Mouse (Mus musculus): ENCODE measurements around the gene Klrd1. TPM values are rescaled to one million over a fixed set of nuclear protein-coding genes. Genes with fewer than 3 reads are reported as not detected.

Gene Klrd1
- polyA plus RNA-seq, 1 experiment, result 2.5 TPM

- Histone ChIP-seq H3K4me3 (ENCODE audit: extremely low read depth, insufficient read depth, insufficient read length) (no peak overlapping the region), H3K36me3 (ENCODE audit: control insufficient read depth, insufficient read depth, low read length) (no peaks in the 10 kb centered on the region), H3K27me3 (ENCODE audit: control insufficient read depth, insufficient read depth, low read length) (no peaks in the 10 kb centered on the region), H3K27ac (ENCODE audit: insufficient read depth, low read length) (no peak overlapping the region), H3K4me1 (ENCODE audit: control insufficient read depth, insufficient read depth, insufficient read length) (no peaks in the 10 kb centered on the region)
- TF ChIP-seq POLR2A (IDR thresholded peaks at IDR 0.05; ENCODE audit: low read depth, low read length) (no peak), CTCF (IDR thresholded peaks at IDR 0.05; ENCODE audit: extremely low read depth, insufficient read depth, insufficient read length, insufficient replicate concordance) (no peak)
- DNase-seq (ENCODE audit: low read depth in 1 of 2, low spot score in 2 of 2), result no peak
These were observed 34.1 kb upstream of the Klrd1 start for GRCm38 (mm10) chr6:129557298-129558023.

GRCm38 (mm10) chr6:129558946-129559640 lies 32.5 kb upstream of the Klrd1 start:
- TF ChIP-seq CTCF (IDR thresholded peaks at IDR 0.05; ENCODE audit: extremely low read depth, insufficient read depth, insufficient read length, insufficient replicate concordance) (peak; percentile 80; the same call in 1 of the 2 replicates), POLR2A (IDR thresholded peaks at IDR 0.05; ENCODE audit: low read depth, low read length) (no peak)
- DNase-seq (ENCODE audit: low read depth in 1 of 2, low spot score in 2 of 2), result peak; percentile 28 to 59
- H3K36me3 ChIP-seq (ENCODE audit: control insufficient read depth, insufficient read depth, low read length), result no peaks in the 10 kb centered on the region

DNA sequence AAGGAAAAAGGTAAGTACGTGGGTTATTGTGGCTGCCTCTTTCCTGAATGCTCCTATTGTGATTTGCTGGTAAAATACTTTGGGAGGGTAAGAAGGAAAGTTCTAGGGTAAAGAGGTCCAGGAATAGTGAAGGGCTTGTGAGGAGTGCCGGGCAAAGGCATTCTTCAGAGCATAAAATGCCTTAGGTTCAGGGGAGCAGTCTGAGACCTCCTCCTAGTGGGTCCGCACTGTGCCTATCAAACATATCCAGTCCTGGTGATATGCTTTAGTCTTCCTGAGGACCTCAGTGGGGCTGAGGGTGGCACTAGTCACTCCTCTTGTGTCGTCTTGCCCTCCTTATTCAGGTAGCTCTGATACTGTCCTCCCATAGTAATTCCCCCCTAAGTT lies 31.9 kb upstream of the Klrd1 start:
- Histone ChIP-seq H3K27me3 (ENCODE audit: control insufficient read depth, insufficient read depth, low read length) (no peaks in the 10 kb centered on the region), H3K4me1 (ENCODE audit: control insufficient read depth, insufficient read depth, insufficient read length) (no peaks in the 10 kb centered on the region), H3K4me3 (ENCODE audit: extremely low read depth, insufficient read depth, insufficient read length) (no peak overlapping the region), H3K36me3 (ENCODE audit: control insufficient read depth, insufficient read depth, low read length) (no peaks in the 10 kb centered on the region), H3K27ac (ENCODE audit: insufficient read depth, low read length) (no peak overlapping the region)
- 57% methylated on average over 4 of the region's 4 CpGs for WGBS
- TF ChIP-seq POLR2A (IDR thresholded peaks at IDR 0.05; ENCODE audit: low read depth, low read length), result no peak
- TF ChIP-seq CTCF (IDR thresholded peaks at IDR 0.05; ENCODE audit: extremely low read depth, insufficient read depth, insufficient read length, insufficient replicate concordance), result no peak
- DNase-seq (ENCODE audit: low read depth in 1 of 2, low spot score in 2 of 2), result no peak

More at GRCm38 (mm10) chr6:129558946-129559640, 32.5 kb upstream of the Klrd1 start:
- Histone ChIP-seq H3K27me3 (ENCODE audit: control insufficient read depth, insufficient read depth, low read length) (no peaks in the 10 kb centered on the region), H3K4me1 (ENCODE audit: control insufficient read depth, insufficient read depth, insufficient read length) (no peaks in the 10 kb centered on the region), H3K27ac (ENCODE audit: insufficient read depth, low read length) (no peak overlapping the region), H3K4me3 (ENCODE audit: extremely low read depth, insufficient read depth, insufficient read length) (no peak overlapping the region)
- 10% methylated on average over 12 of the region's 12 CpGs for WGBS

GRCm38 (mm10) chr6:129565257-129565656 lies 26.3 kb upstream of the Klrd1 start:
- H3K4me1 ChIP-seq (ENCODE audit: control insufficient read depth, insufficient read depth, insufficient read length), result no peaks in the 10 kb centered on the region
- TF ChIP-seq POLR2A (IDR thresholded peaks at IDR 0.05; ENCODE audit: low read depth, low read length) (no peak), CTCF (IDR thresholded peaks at IDR 0.05; ENCODE audit: extremely low read depth, insufficient read depth, insufficient read length, insufficient replicate concordance) (no peak)
- no peak overlapping the region for H3K4me3 ChIP-seq (ENCODE audit: extremely low read depth, insufficient read depth, insufficient read length)
- DNase-seq (ENCODE audit: low read depth in 1 of 2, low spot score in 2 of 2), result no peak
- H3K36me3 ChIP-seq (ENCODE audit: control insufficient read depth, insufficient read depth, low read length), result no peaks in the 10 kb centered on the region
- 41% methylated on average over 2 of the region's 2 CpGs for WGBS
- no peak overlapping the region for H3K27ac ChIP-seq (ENCODE audit: insufficient read depth, low read length)
- no peaks in the 10 kb centered on the region for H3K27me3 ChIP-seq (ENCODE audit: control insufficient read depth, insufficient read depth, low read length)

DNA sequence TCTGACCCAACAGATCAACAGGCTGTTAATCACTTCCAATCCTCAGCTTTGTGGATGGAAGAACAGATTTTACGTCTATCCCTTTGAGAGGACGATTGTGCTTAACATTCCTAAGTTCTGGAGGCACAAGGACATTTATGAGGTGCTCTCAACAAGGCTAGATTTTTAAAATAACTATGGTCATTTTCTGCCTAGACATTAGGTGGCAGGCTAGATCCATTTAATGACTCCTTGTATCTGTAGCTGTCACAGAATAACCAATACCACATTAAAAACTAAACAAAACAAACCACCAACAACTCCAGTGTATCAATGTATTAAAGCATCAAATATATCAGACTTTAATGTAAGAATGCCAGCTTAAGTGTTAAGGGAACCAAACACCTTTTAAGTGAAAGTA lies 16.3 kb upstream of the Klrd1 start:
- no peak for TF ChIP-seq CTCF (IDR thresholded peaks at IDR 0.05; ENCODE audit: extremely low read depth, insufficient read depth, insufficient read length, insufficient replicate concordance)
- no peak for TF ChIP-seq POLR2A (IDR thresholded peaks at IDR 0.05; ENCODE audit: low read depth, low read length)
- H3K4me3 ChIP-seq (ENCODE audit: extremely low read depth, insufficient read depth, insufficient read length), result no peak overlapping the region
- H3K27me3 ChIP-seq (ENCODE audit: control insufficient read depth, insufficient read depth, low read length), result no peaks in the 10 kb centered on the region
- DNase-seq (ENCODE audit: low read depth in 1 of 2, low spot score in 2 of 2), result no peak
- no peaks in the 10 kb centered on the region for H3K36me3 ChIP-seq (ENCODE audit: control insufficient read depth, insufficient read depth, low read length)
- no peak overlapping the region for H3K27ac ChIP-seq (ENCODE audit: insufficient read depth, low read length)
- no peaks in the 10 kb centered on the region for H3K4me1 ChIP-seq (ENCODE audit: control insufficient read depth, insufficient read depth, insufficient read length)
- 21% methylated on average over 2 of the region's 2 CpGs for WGBS

- H3K4me1 ChIP-seq (ENCODE audit: control insufficient read depth, insufficient read depth, insufficient read length), result no peaks in the 10 kb centered on the region
- WGBS, result 95% methylated on average over 8 of the region's 8 CpGs
- no peak for TF ChIP-seq POLR2A (IDR thresholded peaks at IDR 0.05; ENCODE audit: low read depth, low read length)
- no peak for TF ChIP-seq CTCF (IDR thresholded peaks at IDR 0.05; ENCODE audit: extremely low read depth, insufficient read depth, insufficient read length, insufficient replicate concordance)
- no peaks in the 10 kb centered on the region for H3K27me3 ChIP-seq (ENCODE audit: control insufficient read depth, insufficient read depth, low read length)
- H3K36me3 ChIP-seq (ENCODE audit: control insufficient read depth, insufficient read depth, low read length), result no peaks in the 10 kb centered on the region
- no peak within 1 kb of the TSS for H3K4me3 ChIP-seq (ENCODE audit: extremely low read depth, insufficient read depth, insufficient read length)
- 0 out of 2 replicates have a peak within 1 kb of the TSS, but pooled peaks have one; percentile 2 for H3K27ac ChIP-seq (ENCODE audit: insufficient read depth, low read length)
- DNase-seq (ENCODE audit: low read depth in 1 of 2, low spot score in 2 of 2), result no peak
These were observed 14.0 kb upstream of the Klrd1 start, which contains the start of gene Klre1 for GRCm38 (mm10) chr6:129577605-129578004. Klre1 (plus strand) TSS chr6:129577905.

Data from spleen, adult 2 months (tissue).